Mouse (Mus musculus) brain, adult 2 months (tissue): ENCODE results near the gene Cops7a.
A peak's percentile ranks its signal among the peaks of the same experiment; 100 is the strongest.

Source experiments
- DNase-seq: peaks from one replicate; pipeline ENCODE4 v3.0.0; 2011; ENCODE audit warnings: low read depth, low spot score

Cops7a gene

GRCm38 (mm10) chr6:124965088-124965719 is at the start of gene Cops7a:
Gene Cops7a (minus strand): TSS chr6:124965538.
- DNase-seq: peak; percentile 98

DNA sequence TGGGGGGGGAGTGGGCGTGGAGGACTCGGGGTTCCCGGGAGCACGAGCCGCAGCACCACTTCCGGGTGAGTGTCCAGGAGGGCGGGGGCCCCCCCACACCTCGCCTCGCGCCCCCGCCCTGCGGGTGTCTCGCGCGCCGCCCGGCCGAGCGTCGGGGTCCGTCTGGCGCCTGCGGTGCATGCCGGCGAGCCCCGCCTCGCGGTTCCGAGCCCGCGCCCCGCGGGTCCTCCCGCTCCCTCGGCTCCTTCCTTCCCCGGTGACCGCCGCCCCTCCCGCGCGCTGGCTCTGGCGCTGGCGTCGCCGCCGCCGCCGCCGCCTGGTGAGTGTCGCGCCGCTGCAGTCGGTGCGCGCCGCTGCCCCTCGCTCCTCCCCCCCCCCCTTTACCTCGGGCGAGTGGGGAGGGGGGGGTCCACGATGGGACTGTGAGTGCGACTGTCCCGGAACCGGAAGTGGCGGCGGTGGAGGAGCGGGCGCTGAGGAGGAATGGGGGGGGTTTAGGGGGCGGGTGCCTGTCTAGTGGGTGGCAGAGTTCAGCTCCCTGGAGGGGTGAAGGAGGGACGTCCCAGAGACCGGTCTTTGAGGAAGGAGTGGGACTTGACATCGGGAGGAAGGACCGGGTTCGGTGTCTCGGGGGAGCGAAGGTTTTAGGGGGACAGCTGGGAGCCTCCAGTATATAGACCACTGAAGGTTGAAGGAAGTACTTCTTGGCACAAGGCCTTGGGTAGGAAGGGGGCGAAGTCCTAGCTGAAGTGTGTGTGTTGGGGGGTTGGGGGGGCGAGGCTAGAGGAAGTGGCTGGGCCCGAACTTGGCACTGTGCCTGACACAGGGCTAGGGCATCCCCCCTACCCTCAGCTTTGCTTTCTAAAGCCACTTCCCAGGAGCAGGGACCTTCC is 44.1 kb upstream of the Cops7a start:
- DNase-seq: peak; percentile 94

GRCm38 (mm10) chr6:125009129-125009180 is 43.6 kb upstream of the Cops7a start, which contains the start of gene Zfp384:
Gene Zfp384 (plus strand): TSS chr6:125009145.
- no peak for DNase-seq

- DNase-seq: peak; percentile 100
Measured at GRCm38 (mm10) chr6:125008586-125009128, 43.3 kb upstream of the Cops7a start.

DNA sequence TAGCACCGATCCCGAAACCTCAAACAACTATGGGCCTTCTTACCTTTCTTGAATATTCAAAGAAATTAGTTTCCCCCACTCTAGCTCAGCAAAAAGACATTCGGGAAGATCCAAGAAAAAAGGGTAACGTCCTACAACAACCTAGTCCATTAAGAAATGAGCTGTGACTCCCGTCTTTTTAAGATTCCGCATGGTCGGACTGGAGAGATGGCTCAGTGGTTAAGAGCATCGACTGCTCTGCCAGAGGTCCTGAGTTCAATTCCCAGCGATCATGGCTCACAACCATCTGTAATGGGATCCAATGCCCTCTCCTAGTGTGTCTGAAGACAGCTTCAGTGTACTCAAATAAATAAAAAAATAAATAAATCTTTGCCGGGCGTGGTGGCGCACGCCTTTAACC is 42.7 kb upstream of the Cops7a start:
- DNase-seq: no peak

- peak; percentile 73 for DNase-seq
Measured at GRCm38 (mm10) chr6:125005086-125005485, 39.7 kb upstream of the Cops7a start.

DNA sequence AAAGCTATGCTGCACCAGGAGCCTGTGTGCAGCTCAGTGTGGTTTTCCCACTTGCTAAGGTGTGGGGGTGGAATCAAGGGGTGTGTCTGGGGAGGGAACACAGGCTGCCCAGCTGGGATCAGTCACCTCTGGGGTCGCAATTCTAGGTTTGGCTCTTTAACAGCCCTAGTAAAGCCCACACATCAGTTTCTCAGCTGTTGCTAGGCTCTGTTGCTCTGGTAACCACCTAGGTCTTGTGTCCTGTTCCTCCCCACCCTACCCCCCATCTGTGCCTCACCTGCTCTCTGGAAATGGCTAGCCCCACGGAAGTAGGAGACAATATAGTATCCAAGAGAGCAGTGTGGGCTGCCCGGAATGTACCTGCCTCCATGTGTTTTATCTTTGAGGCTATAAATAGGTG is 38.4 kb upstream of the Cops7a start:
- DNase-seq: peak; percentile 50

- no peak for DNase-seq
Measured at GRCm38 (mm10) chr6:124999546-124999945, 34.2 kb upstream of the Cops7a start.

DNA sequence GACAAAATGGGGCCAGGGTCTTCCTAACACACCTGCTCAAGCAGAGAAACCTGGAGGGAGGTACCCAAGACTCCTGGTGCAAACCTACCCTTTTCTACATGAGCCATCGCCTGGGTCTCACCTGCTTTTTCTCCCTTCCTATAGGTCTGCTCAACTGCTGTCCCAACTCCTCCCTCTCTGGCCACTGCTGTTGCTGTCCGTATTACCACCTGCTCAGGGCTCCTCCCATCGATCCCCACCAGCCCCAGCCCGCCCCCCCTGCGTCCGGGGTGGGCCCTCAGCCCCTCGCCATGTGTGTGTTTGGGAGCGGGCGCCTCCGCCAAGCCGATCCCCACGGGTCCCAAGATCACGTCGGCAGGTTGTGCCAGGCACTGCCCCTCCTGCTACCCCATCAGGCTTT is 33.8 kb upstream of the Cops7a start:
- DNase-seq: no peak

- DNase-seq: peak; percentile 89
Measured at GRCm38 (mm10) chr6:124998066-124998465, 32.7 kb upstream of the Cops7a start.

GRCm38 (mm10) chr6:124996551-124997501 is 31.5 kb upstream of the Cops7a start, which contains the start of gene Pianp:
Gene Pianp (plus strand): TSS chr6:124996694.
- DNase-seq: peak; percentile 92

DNA sequence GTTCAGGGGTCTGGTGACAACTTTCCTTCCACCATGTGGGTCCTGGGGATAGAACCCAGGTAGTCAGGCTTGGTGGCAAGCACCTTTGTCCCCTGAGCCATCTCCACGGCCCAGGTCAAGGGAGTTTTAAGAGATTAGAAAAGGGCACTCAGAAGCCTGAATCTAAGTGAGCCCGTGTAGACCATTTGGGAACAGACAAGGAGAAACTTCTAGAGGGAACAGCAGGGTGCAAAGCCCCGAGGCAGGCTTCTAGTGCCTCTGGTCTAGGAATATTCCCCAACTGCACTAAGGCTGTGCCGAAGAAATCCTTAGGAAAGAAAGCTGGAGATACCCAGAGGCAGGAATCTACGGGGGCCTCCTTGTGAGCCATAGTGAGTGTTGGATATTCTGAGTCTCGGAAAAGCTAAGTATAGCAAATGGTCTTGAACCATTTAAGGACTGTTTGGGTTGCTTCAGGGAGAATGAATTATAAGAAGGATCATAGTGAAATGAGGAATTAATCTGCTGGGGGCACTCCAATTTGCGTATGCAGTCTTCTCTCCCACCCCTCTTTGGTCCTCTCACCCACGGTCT is 30.6 kb upstream of the Cops7a start:
- peak; percentile 55 for DNase-seq

DNA sequence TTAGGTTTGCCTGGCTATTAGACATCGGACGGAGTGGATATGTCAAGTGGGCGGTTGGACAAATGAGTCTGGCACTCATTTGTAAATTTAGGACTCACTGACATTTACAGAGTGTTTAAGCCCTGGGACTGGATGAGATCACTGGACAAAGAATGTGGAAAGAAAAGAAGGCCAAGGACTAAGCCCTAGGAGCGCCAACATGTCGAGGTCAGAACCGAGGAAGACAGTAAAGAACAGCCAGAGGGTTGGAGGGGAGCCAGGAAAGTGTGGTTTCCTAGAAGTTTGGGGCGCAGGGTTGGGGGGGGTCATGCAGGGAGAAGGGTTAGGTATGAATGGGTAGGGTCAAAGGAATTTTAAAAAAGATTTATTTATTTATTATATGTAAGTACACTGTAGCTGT is 29.9 kb upstream of the Cops7a start:
- no peak for DNase-seq

DNA sequence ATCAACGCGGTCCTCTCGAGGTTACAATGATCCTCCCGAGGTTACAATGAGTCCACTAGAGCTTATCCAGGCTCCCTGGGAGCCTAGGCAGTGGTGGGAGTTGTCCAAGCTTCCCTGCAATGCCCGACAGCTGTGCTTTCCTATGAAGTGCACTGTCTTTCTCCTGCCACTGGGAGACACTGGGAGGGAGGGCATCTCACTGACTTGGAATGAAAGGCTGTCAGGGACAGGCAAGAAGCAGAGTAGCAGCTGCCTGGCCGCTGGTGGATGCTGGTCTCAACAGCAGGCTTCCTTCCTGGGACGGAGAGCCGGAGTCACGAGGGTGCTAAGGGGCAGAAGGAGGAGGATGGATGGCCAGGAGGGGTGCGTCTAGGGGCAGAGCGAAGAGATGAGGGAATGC is 28.5 kb upstream of the Cops7a start:
- peak; percentile 70 for DNase-seq

GRCm38 (mm10) chr6:124993365-124993764 is 28.0 kb upstream of the Cops7a start:
- DNase-seq: peak; percentile 65

DNA sequence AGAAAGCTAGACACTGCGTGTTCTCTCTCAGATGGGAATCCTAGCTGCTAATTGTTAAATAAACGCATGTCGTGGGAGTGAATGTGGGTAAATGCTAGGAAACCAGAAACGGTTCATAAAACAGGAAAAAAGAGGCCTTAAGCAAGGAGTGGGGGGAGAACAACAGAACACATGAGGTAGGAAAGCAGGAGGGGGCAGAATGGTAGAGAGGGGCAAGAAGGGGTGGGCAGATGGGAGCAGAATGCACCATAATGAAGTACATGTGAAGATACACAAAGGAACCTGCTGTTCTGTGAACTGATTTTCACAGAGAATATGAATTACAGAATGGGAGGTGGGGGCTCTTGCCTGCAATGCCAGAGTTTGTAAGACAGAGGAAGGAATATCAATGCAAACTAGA is 26.9 kb upstream of the Cops7a start:
- peak; percentile 34 for DNase-seq

DNA sequence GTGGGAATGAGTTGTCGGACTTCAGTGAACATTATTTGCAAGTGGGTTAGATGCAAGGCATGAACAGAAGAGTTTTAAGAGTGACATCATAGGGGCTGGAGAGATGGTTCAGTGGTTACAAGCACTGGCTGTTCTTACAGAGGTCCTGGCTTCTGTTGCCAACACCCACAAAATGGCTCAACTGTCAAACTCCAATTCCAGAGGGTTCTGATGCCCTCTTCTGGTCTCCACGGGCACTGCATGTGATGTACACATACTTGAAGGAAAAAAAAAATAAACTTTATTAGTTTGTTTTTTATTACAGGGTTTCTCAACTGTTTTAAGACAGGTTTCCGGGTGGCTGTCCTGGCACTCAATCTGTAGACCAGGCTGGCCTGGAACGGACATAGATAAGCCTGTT is 2.4 kb upstream of the Cops7a start:
- peak; percentile 64 for DNase-seq

DNA sequence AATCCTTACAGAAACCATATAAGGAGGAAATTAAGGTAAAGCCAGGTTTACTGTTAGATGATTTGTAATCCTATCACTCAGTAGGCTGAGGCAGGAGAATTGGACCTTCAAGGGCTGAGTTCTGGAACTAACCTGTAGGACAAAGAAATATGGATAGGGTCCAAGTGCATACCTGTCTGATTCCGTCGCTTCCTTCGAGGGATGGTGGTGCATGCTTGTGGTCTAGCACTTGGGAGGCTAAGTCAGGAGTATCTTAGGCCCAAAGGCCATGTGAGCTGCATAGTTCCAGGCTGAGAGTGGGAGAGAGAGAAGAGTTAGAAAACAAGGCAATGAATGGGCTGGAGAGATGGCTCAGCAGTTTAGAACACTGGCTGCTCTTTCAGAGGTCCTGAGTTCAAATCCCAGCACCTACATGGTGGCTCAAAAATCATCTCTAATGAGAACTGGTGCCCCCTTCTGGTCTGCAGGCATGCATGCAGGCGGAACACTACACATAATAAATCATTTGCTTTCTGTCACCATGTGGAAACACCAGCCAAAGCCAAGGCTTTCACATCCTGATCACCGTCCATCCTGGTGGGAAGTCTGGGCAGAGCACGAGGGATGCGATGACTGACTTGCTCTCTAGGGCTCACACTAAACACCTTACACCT is 1.3 kb upstream of the Cops7a start:
- DNase-seq: peak; percentile 10

DNA sequence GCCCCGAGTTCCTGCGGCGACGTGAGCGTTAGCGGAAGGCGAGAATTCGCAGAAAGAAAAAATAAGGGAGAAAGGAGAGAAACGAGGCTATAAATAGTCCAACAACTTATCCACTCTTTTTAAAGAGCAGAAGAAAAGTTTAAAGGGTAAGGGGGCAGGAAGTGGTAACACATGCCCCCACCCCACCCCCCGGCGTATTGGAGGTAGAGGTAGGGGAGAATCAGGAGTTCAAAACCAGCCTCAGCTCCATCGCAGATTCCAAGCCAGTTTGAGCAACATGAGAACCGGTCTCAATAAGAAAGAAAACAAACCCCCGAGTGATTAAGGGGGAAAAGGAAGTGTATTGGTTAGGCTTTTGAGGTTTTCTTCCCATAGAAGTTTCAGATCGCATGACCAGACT is 409 bp upstream of the Cops7a start:
- no peak for DNase-seq

GRCm38 (mm10) chr6:124964638-124965037 is 700 bp downstream of the Cops7a start:
- DNase-seq: peak; percentile 3

GRCm38 (mm10) chr6:124961021-124961420 is 4.3 kb downstream of the Cops7a start:
- no peak for DNase-seq
